Mouse (Mus musculus) liver, postnatal 0 days (tissue): ENCODE measurements around the gene Arid3b. TPM values are rescaled to one million over a fixed set of nuclear protein-coding genes. Genes with fewer than 3 reads are reported as not detected.
A peak's percentile ranks its signal among the peaks of the same experiment; 100 is the strongest.

Source experiments
- ATAC-seq: fragments of 200-750 bp; cut with Nextera tagmentation; 2 replicates; pipeline ENCODE4 v1.8.0; 2017; ENCODE audit warnings: mild to moderate bottlenecking, moderate library complexity
- DNase-seq: peaks from one replicate; pipeline ENCODE4 v3.0.0-alpha.2; 2016
- H3K27ac ChIP-seq: fragments of 300-500 bp; sonication (generic); 2 replicates; pipeline ENCODE4 v1.5.1; 2014; ENCODE audit warnings: antibody characterized with exemption, moderate library complexity, mild to moderate bottlenecking, low read depth
- H3K27me3 ChIP-seq: fragments of 300-500 bp; sonication (generic); 2 replicates; pipeline ENCODE4 v1.6.1; 2014; ENCODE audit warnings: low read length, control low read depth, mixed read lengths; ENCODE audit not compliant: insufficient read depth
- H3K36me3 ChIP-seq: fragments of 300-500 bp; sonication (generic); replicated peaks from 2 replicates; pipeline ENCODE4 v1.6.1; 2014; ENCODE audit warnings: mild to moderate bottlenecking, control low read depth, low read length, moderate library complexity, mixed read lengths; ENCODE audit not compliant: insufficient read depth
- H3K4me1 ChIP-seq: fragments of 300-500 bp; sonication (generic); 2 replicates; pipeline ENCODE4 v1.6.1; 2014; ENCODE audit warnings: antibody characterized with exemption, mild to moderate bottlenecking, control low read depth; ENCODE audit not compliant: insufficient read depth
- H3K4me2 ChIP-seq: fragments of 300-500 bp; sonication (generic); 2 replicates; pipeline ENCODE4 v1.6.1; 2014; ENCODE audit warnings: low read depth, mild to moderate bottlenecking, low read length, moderate library complexity, mixed read lengths
- H3K4me3 ChIP-seq: fragments of 300-500 bp; sonication (generic); 2 replicates; pipeline ENCODE4 v1.5.1; 2014; ENCODE audit warnings: low read depth, low read length
- H3K9ac ChIP-seq: fragments of 300-500 bp; sonication (generic); replicated peaks from 2 replicates; pipeline ENCODE4 v1.6.1; 2014; ENCODE audit warnings: mild to moderate bottlenecking, moderate library complexity
- H3K9me3 ChIP-seq: fragments of 300-500 bp; sonication (generic); 2 replicates; pipeline ENCODE4 v1.6.1; 2016; ENCODE audit warnings: mild to moderate bottlenecking, control low read depth, low read length, mixed read lengths
- CTCF ChIP-seq: sonication (generic); IDR thresholded peaks from 2 replicates; pipeline ENCODE4 v1.5.1; 2016; ENCODE audit warnings: antibody characterized with exemption, low read depth
- EP300 ChIP-seq: IDR thresholded peaks from 2 replicates; pipeline ENCODE4 v1.6.1; 2016; ENCODE audit warnings: antibody characterized with exemption, low read depth, mild to moderate bottlenecking
- WGBS: fragments of 180-500 bp; shearing (Covaris S2); extraction: QIAGEN DNeasy Blood & Tissue Kit; methylation state at CpG from one replicate; pipeline ENCODE4 v1.1.7; 2014; ENCODE audit not compliant: insufficient replicate concordance; 5-methylcytosine and 5-hydroxymethylcytosine counted together
- polyA plus RNA-seq: library from polyadenylated mRNA; unstranded; fragments of >200 nt; fragmentation: Nextera tagmentation; extraction: Ambion mirVana; gene quantifications from 2 replicates; pipeline ENCODE4 v1.2.1, GENCODE M21; 2015

Gene Arid3b
- polyA plus RNA-seq, 1 experiment from 2014 or later, result 4.7 TPM

GRCm38 (mm10) chr9:57807174-57807651 lies 29.4 kb downstream of the Arid3b start:
- no peak for DNase-seq
- no peaks in the 10 kb centered on the region for H3K9me3 ChIP-seq
- H3K4me2 ChIP-seq, result no peak overlapping the region
- no peak overlapping the region for H3K27ac ChIP-seq
- peaks cover 33% of the 10 kb centered on the region for H3K4me1 ChIP-seq
- H3K36me3 ChIP-seq, result peaks cover 8% of the 10 kb centered on the region
- WGBS, result 72% methylated on average over 4 of the region's 4 CpGs
- no peak for TF ChIP-seq CTCF
- TF ChIP-seq EP300, result no peak
- H3K27me3 ChIP-seq, result no peaks in the 10 kb centered on the region
- ATAC-seq, result no peak
- no peak overlapping the region for H3K9ac ChIP-seq
- H3K4me3 ChIP-seq, result no peak overlapping the region

- ATAC-seq (no peak), DNase-seq (no peak)
- Histone ChIP-seq H3K36me3 (peaks cover 10% of the 10 kb centered on the region), H3K4me1 (peaks cover 28% of the 10 kb centered on the region), H3K4me2 (no peak overlapping the region), H3K9me3 (no peaks in the 10 kb centered on the region), H3K4me3 (no peak overlapping the region), H3K27ac (no peak overlapping the region), H3K9ac (no peak overlapping the region; the same call in 1 of the 2 replicates), H3K27me3 (no peaks in the 10 kb centered on the region)
- 18% methylated on average over 1 of the region's 1 CpGs for WGBS
- TF ChIP-seq EP300, result no peak
- no peak for TF ChIP-seq CTCF
Observed at GRCm38 (mm10) chr9:57806066-57806481, 30.5 kb downstream of the Arid3b start.

- TF ChIP-seq EP300 (no peak), CTCF (no peak)
- H3K36me3 ChIP-seq, result peaks cover 10% of the 10 kb centered on the region
- H3K4me3 ChIP-seq, result no peak overlapping the region
- no peak overlapping the region for H3K4me2 ChIP-seq
- DNase-seq (no peak), ATAC-seq (no peak)
- no peak overlapping the region for H3K9ac ChIP-seq
- H3K9me3 ChIP-seq, result no peaks in the 10 kb centered on the region
- 41% methylated on average over 10 of the region's 10 CpGs for WGBS
- H3K4me1 ChIP-seq, result peaks cover 31% of the 10 kb centered on the region
- no peak overlapping the region for H3K27ac ChIP-seq
- no peaks in the 10 kb centered on the region for H3K27me3 ChIP-seq
Observed at GRCm38 (mm10) chr9:57805087-57805737, 31.4 kb downstream of the Arid3b start.

- WGBS, result 54% methylated on average over 4 of the region's 4 CpGs
- no peak overlapping the region for H3K4me2 ChIP-seq
- H3K4me1 ChIP-seq, result peaks cover 40% of the 10 kb centered on the region
- no peak overlapping the region for H3K9ac ChIP-seq
- H3K4me3 ChIP-seq, result no peak overlapping the region
- no peak overlapping the region for H3K27ac ChIP-seq
- DNase-seq (no peak), ATAC-seq (no peak)
- TF ChIP-seq CTCF (no peak), EP300 (no peak)
- peaks cover 10% of the 10 kb centered on the region for H3K36me3 ChIP-seq
- H3K27me3 ChIP-seq, result no peaks in the 10 kb centered on the region
- no peaks in the 10 kb centered on the region for H3K9me3 ChIP-seq
Observed at GRCm38 (mm10) chr9:57803839-57804238, 32.8 kb downstream of the Arid3b start.

GRCm38 (mm10) chr9:57803047-57803446 lies 33.5 kb downstream of the Arid3b start:
- WGBS, result 32% methylated on average over 3 of the region's 3 CpGs
- DNase-seq, result no peak
- H3K4me1 ChIP-seq, result peaks cover 40% of the 10 kb centered on the region

GRCm38 (mm10) chr9:57800325-57800975 lies 36.1 kb downstream of the Arid3b start:
- Histone ChIP-seq H3K36me3 (peaks cover 26% of the 10 kb centered on the region), H3K9me3 (no peaks in the 10 kb centered on the region), H3K9ac (no peak overlapping the region), H3K4me1 (peaks cover 18% of the 10 kb centered on the region), H3K27ac (no peak overlapping the region), H3K4me2 (no peak overlapping the region), H3K27me3 (no peaks in the 10 kb centered on the region), H3K4me3 (no peak overlapping the region)
- DNase-seq (no peak), ATAC-seq (peak; percentile 60; the same call in 1 of the 2 replicates)
- 73% methylated on average over 9 of the region's 9 CpGs for WGBS
- TF ChIP-seq CTCF, result no peak
- TF ChIP-seq EP300, result no peak

More at GRCm38 (mm10) chr9:57803047-57803446, 33.5 kb downstream of the Arid3b start:
- ATAC-seq, result no peak
- Histone ChIP-seq H3K36me3 (peaks cover 10% of the 10 kb centered on the region), H3K4me2 (no peak overlapping the region), H3K27me3 (no peaks in the 10 kb centered on the region), H3K27ac (no peak overlapping the region), H3K4me3 (no peak overlapping the region), H3K9ac (no peak overlapping the region), H3K9me3 (no peaks in the 10 kb centered on the region)
- TF ChIP-seq EP300 (no peak), CTCF (no peak)
